Mouse (Mus musculus) kidney, postnatal 14 days (tissue): ENCODE results near the gene Kl.

ENCODE experiments used
- DNase-seq: peaks from one replicate; pipeline ENCODE4 v3.0.0; 2022; ENCODE audit warnings: mixed read lengths

Kl gene

GRCm38 (mm10) chr5:151034715-151035512 lies 82.5 kb downstream of the Kl start:
- DNase-seq: no peak

- DNase-seq: no peak
These were observed 85.5 kb downstream of the Kl start for GRCm38 (mm10) chr5:151037871-151038270.

GRCm38 (mm10) chr5:151042911-151043310 lies 90.5 kb downstream of the Kl start:
- peak; percentile 60 for DNase-seq
